Mouse (Mus musculus) brain, embryonic 14.5 days (tissue): ENCODE measurements at regions not wholly inside any gene's neighbourhood (a gene's known extent, or its start where the extent isn't known, plus 50 kb on each side); places are given as distances from the start of the nearest gene placed in this dataset.

Experiments used
- DNase-seq: peaks from one replicate; pipeline ENCODE4 v3.0.0-alpha.2; 2011; ENCODE audit warnings: low read depth
- CTCF ChIP-seq: fragments of 200-500 bp; IDR thresholded peaks from 2 replicates; pipeline ENCODE4 v1.5.1; 2012; ENCODE audit warnings: inconsistent platforms, mild to moderate bottlenecking, moderate library complexity, borderline replicate concordance; ENCODE audit not compliant: insufficient read depth, insufficient read length; ENCODE audit errors: extremely low read depth
- POLR2A ChIP-seq: fragments of 200-500 bp; IDR thresholded peaks from 2 replicates; pipeline ENCODE4 v1.6.1; 2012; ENCODE audit warnings: mild to moderate bottlenecking, inconsistent platforms, borderline replicate concordance; ENCODE audit not compliant: poor library complexity, insufficient read depth, insufficient read length, severe bottlenecking; ENCODE audit errors: extremely low read depth

- DNase-seq, result no peak
- TF ChIP-seq POLR2A (no peak), CTCF (no peak)
Measured at GRCm38 (mm10) chr12:107754885-107755284, 248.5 kb downstream of the Bcl11b start.

- DNase-seq, result no peak
- TF ChIP-seq POLR2A, result no peak
- no peak for TF ChIP-seq CTCF
Measured at GRCm38 (mm10) chr12:107755820-107756517, 247.4 kb downstream of the Bcl11b start.

GRCm38 (mm10) chr12:107757184-107757583 lies 246.2 kb downstream of the Bcl11b start:
- peak; percentile 24 for DNase-seq
- no peak for TF ChIP-seq CTCF
- no peak for TF ChIP-seq POLR2A

- TF ChIP-seq CTCF (no peak), POLR2A (no peak)
- peak; percentile 85 for DNase-seq
Measured at GRCm38 (mm10) chr12:107757996-107758791, 245.2 kb downstream of the Bcl11b start.

- DNase-seq, result no peak
- no peak for TF ChIP-seq CTCF
- no peak for TF ChIP-seq POLR2A
Measured at GRCm38 (mm10) chr12:107759291-107759690, 244.1 kb downstream of the Bcl11b start.

- no peak for DNase-seq
- no peak for TF ChIP-seq CTCF
- no peak for TF ChIP-seq POLR2A
Measured at GRCm38 (mm10) chr12:107759911-107760310, 243.5 kb downstream of the Bcl11b start.

- DNase-seq, result no peak
- TF ChIP-seq CTCF, result no peak
- no peak for TF ChIP-seq POLR2A
Measured at GRCm38 (mm10) chr12:107762140-107762539, 241.3 kb downstream of the Bcl11b start.

GRCm38 (mm10) chr12:107769801-107770515 lies 233.4 kb downstream of the Bcl11b start:
- TF ChIP-seq POLR2A, result no peak
- TF ChIP-seq CTCF, result no peak
- peak; percentile 24 for DNase-seq

GRCm38 (mm10) chr12:107770516-107770836 lies 232.9 kb downstream of the Bcl11b start:
- TF ChIP-seq CTCF (no peak), POLR2A (no peak)
- DNase-seq, result no peak

GRCm38 (mm10) chr12:107771325-107771724 lies 232.1 kb downstream of the Bcl11b start:
- TF ChIP-seq POLR2A (no peak), CTCF (no peak)
- DNase-seq, result no peak

- DNase-seq, result no peak
- TF ChIP-seq POLR2A (no peak), CTCF (no peak)
Measured at GRCm38 (mm10) chr12:107771809-107772208, 231.6 kb downstream of the Bcl11b start.

GRCm38 (mm10) chr12:107778046-107778445 lies 225.4 kb downstream of the Bcl11b start:
- TF ChIP-seq CTCF, result no peak
- no peak for TF ChIP-seq POLR2A
- peak; percentile 80 for DNase-seq
